Mouse (Mus musculus) forebrain, embryonic 14.5 days (tissue): ENCODE measurements around the gene Osm. TPM values are rescaled to one million over a fixed set of nuclear protein-coding genes. Genes with fewer than 3 reads are reported as not detected.

ENCODE experiments used
- ATAC-seq: fragments of 200-750 bp; cut with Nextera tagmentation; 2 replicates; pipeline ENCODE4 v1.8.0; 2017; ENCODE audit warnings: mild to moderate bottlenecking, moderate library complexity
- DNase-seq: peaks from one replicate; pipeline ENCODE4 v3.0.0-alpha.2; 2015; ENCODE audit warnings: low spot score
- H3K27ac ChIP-seq: fragments of 300-500 bp; sonication (generic); 2 replicates; pipeline ENCODE4 v1.5.1; 2014; ENCODE audit warnings: low read depth, mild to moderate bottlenecking, control low read depth, low read length, moderate library complexity
- H3K27me3 ChIP-seq: fragments of 300-500 bp; sonication (generic); replicated peaks from 2 replicates; pipeline ENCODE4 v1.6.1; 2014; ENCODE audit warnings: low read length, control low read depth, mixed read lengths; ENCODE audit not compliant: control insufficient read depth, insufficient read depth
- H3K36me3 ChIP-seq: fragments of 300-500 bp; sonication (generic); 2 replicates; pipeline ENCODE4 v1.6.1; 2014; ENCODE audit warnings: low read length, control low read depth; ENCODE audit not compliant: control insufficient read depth, insufficient read depth
- H3K4me1 ChIP-seq: fragments of 300-500 bp; sonication (generic); 2 replicates; pipeline ENCODE4 v1.6.1; 2014; ENCODE audit warnings: antibody characterized with exemption, low read length, control low read depth; ENCODE audit not compliant: control insufficient read depth, insufficient read depth
- H3K4me2 ChIP-seq: fragments of 300-500 bp; sonication (generic); 2 replicates; pipeline ENCODE4 v1.6.1; 2014; ENCODE audit warnings: mild to moderate bottlenecking, control low read depth, low read length
- H3K4me3 ChIP-seq: fragments of 300-500 bp; sonication (generic); 2 replicates; pipeline ENCODE4 v1.5.1; 2014; ENCODE audit warnings: low read depth, low read length, control low read depth
- H3K9ac ChIP-seq: fragments of 300-500 bp; sonication (generic); 2 replicates; pipeline ENCODE4 v1.6.1; 2014; ENCODE audit warnings: mild to moderate bottlenecking, low read length, control low read depth, moderate library complexity
- H3K9me3 ChIP-seq: fragments of 300-500 bp; sonication (generic); replicated peaks from 2 replicates; pipeline ENCODE4 v1.6.1; 2016; ENCODE audit warnings: low read length, control low read depth, mixed read lengths; ENCODE audit not compliant: control insufficient read depth
- WGBS: fragments of 180-500 bp; shearing (Covaris S2); extraction: QIAGEN DNeasy Blood & Tissue Kit; methylation state at CpG from one replicate; pipeline ENCODE4 v1.1.7; 2014; 5-methylcytosine and 5-hydroxymethylcytosine counted together
- polyA plus RNA-seq: library from polyadenylated mRNA; unstranded; fragments of >200 nt; fragmentation: Nextera tagmentation; extraction: Ambion mirVana; gene quantifications from 2 replicates; pipeline ENCODE4 v1.2.1, GENCODE M21; 2014

Gene Osm
- polyA plus RNA-seq, 1 experiment from 2014 or later, result 0.14 TPM

DNA sequence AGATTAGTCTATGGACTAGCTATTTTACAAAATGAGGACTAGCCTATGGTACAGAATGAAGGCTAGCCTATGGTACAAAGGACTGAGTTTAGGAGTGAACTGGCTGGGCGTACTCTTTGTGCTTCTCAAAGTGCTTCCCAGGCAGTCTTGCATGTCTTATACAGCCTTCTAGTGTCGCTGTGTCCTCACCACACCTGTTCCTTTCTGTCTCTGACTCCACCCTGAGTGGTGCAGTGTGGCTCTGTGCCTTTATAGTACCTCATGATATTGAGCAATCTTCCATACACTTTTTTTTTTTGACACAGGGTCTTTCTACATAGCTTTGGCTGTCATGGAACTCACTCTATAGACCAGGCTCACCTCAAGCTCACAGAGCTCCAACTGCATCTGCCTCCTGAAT lies 4.8 kb upstream of the Osm start:
- no peak for ATAC-seq
- 85% methylated on average over 2 of the region's 2 CpGs for WGBS
- Histone ChIP-seq H3K4me2 (no peak overlapping the region), H3K9me3 (no peaks in the 10 kb centered on the region), H3K4me1 (no peaks in the 10 kb centered on the region), H3K27ac (no peak overlapping the region), H3K36me3 (no peaks in the 10 kb centered on the region), H3K4me3 (no peak overlapping the region), H3K27me3 (no peaks in the 10 kb centered on the region), H3K9ac (no peak overlapping the region)
- DNase-seq, result no peak

DNA sequence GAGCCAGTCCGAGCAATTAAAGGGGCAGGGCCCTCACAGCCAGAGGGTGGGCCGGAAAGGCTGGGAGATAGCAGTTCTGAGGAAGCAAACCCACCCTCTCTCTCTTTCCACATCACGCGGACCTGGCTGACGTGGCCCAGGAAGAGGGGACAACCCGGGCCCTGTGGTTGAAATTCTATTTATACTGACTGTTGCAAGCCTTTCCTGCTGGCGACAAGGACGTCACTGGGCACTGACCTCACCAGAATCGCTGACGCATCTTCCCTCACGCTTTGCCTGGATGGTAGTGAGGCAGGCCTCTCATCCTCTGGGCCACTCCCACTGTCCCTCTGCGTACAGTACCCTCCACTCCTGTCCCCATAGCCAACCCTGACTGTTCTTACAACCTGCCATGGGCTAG lies 3.6 kb upstream of the Osm start:
- DNase-seq (no peak), ATAC-seq (no peak)
- H3K4me2 ChIP-seq, result no peak overlapping the region
- H3K9me3 ChIP-seq, result no peaks in the 10 kb centered on the region
- no peak overlapping the region for H3K27ac ChIP-seq
- WGBS, result 73% methylated on average over 12 of the region's 12 CpGs
- H3K36me3 ChIP-seq, result no peaks in the 10 kb centered on the region
- H3K27me3 ChIP-seq, result no peaks in the 10 kb centered on the region
- no peak overlapping the region for H3K9ac ChIP-seq
- no peaks in the 10 kb centered on the region for H3K4me1 ChIP-seq
- no peak overlapping the region for H3K4me3 ChIP-seq

DNA sequence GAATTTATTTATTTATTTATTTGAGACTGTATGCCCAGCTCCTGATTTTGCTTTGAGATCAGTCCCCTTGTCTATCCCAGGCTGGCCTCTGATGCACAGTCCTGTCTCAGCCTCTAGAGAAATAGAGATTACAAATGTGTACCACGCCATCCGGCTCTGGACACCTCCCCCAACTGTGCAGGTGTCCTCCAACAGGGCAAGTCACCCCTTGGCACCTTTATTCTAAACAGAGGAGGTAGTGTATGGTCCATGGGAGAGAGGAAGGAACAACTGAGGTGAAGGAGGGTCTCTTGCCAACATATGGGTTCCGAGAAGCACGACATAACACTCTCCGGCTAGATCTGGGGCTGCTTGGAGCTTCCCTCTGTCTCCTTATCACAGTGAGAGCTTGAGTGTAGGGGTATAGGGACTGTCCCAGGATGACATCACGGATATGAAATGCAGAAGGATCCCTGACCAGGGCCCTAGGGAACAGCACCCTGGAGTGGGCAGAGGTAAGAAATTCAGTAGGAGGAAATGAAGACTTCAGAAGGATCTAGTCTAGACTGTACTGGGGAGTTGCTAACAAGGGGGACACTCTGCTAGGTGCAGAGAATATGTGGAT lies 1.1 kb upstream of the Osm start:
- no peak overlapping the region for H3K4me3 ChIP-seq
- DNase-seq, result no peak
- no peaks in the 10 kb centered on the region for H3K27me3 ChIP-seq
- H3K9me3 ChIP-seq, result no peaks in the 10 kb centered on the region
- H3K36me3 ChIP-seq, result no peaks in the 10 kb centered on the region
- WGBS, result 88% methylated on average over 6 of the region's 6 CpGs
- H3K4me1 ChIP-seq, result no peaks in the 10 kb centered on the region
- no peak overlapping the region for H3K27ac ChIP-seq
- H3K4me2 ChIP-seq, result no peak overlapping the region
- ATAC-seq, result no peak
- no peak overlapping the region for H3K9ac ChIP-seq

DNA sequence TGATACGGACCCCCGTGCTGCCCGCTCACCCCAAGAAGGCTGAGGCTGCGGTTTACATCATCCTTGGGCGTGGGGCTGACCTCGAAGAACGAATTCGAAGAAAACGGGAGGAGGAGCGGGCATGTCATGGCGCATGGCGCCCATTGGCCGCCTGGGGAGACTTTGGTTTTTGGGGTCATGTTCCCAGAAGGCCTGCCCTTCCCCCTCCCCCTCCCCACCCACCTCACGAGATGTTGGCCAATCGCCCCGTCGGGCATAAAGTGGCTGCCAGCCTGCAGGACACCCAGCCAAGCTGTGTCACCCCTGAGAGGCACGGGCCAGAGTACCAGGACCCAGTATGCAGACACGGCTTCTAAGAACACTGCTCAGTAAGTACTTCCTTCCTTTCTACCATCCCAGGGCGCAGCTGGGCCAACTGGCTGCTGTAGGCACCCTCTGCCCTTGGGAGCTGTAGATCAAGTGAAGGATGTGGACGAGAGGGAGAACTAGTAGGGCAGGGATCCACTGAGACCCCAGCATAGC lies 387 bp downstream of the Osm start:
- Histone ChIP-seq H3K4me2 (no peak overlapping the region), H3K36me3 (no peaks in the 10 kb centered on the region), H3K27ac (no peak overlapping the region), H3K9ac (no peak overlapping the region), H3K4me1 (no peaks in the 10 kb centered on the region), H3K27me3 (no peaks in the 10 kb centered on the region), H3K4me3 (no peak overlapping the region), H3K9me3 (no peaks in the 10 kb centered on the region)
- DNase-seq (no peak), ATAC-seq (no peak)
- 90% methylated on average over 21 of the region's 21 CpGs for WGBS

DNA sequence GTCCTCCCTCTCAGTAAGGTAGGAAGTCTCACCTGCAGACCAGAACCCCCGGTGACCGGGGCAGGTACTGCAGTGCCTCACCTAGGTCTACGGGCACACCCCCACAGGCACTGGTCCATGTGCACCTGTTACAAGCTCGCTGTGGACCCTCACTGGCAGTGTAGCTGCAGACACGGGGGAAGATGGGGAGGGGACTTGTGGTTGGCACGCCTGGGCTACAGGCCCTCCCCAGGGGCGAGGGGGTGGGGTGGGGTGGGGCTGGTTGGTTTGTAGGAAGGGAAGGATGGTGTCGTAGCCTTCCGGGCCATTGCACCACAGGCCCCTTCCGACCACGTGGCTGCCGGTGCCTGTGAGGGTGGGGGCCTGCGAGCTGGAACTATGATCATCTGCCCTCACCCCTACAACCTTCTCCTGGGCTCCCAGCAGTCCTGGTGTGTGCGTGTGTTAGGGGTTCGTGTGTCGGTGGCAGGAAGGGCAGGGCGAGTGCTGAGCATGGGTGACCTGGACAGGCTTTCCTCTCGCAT lies 1.2 kb downstream of the Osm start:
- H3K4me2 ChIP-seq, result no peak overlapping the region
- H3K9ac ChIP-seq, result no peak overlapping the region
- H3K4me1 ChIP-seq, result no peaks in the 10 kb centered on the region
- H3K36me3 ChIP-seq, result no peaks in the 10 kb centered on the region
- no peak overlapping the region for H3K4me3 ChIP-seq
- DNase-seq (no peak), ATAC-seq (no peak)
- H3K9me3 ChIP-seq, result no peaks in the 10 kb centered on the region
- WGBS, result 84% methylated on average over 18 of the region's 18 CpGs
- no peaks in the 10 kb centered on the region for H3K27me3 ChIP-seq
- H3K27ac ChIP-seq, result no peak overlapping the region

DNA sequence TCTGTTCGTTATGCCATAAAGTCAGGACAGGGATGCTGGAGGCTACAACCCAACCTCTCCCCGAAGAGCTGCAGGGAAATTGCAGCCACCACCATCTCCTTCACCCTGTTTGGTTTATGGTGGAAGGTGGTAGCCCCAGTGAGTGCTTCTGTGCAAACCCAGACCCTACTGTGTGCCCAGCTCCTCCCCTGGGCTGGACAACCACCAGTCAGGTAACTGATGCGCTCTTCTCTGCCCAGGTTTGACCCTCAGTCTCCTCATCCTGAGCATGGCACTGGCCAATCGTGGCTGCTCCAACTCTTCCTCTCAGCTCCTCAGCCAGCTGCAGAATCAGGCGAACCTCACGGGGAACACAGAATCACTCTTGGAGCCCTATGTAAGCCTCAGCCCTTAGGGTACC lies 1.9 kb downstream of the Osm start:
- 88% methylated on average over 6 of the region's 6 CpGs for WGBS
- Histone ChIP-seq H3K4me3 (no peak overlapping the region), H3K27me3 (no peaks in the 10 kb centered on the region), H3K27ac (no peak overlapping the region), H3K4me1 (no peaks in the 10 kb centered on the region), H3K9me3 (no peaks in the 10 kb centered on the region), H3K4me2 (no peak overlapping the region), H3K36me3 (no peaks in the 10 kb centered on the region), H3K9ac (no peak overlapping the region)
- ATAC-seq (no peak), DNase-seq (no peak)

DNA sequence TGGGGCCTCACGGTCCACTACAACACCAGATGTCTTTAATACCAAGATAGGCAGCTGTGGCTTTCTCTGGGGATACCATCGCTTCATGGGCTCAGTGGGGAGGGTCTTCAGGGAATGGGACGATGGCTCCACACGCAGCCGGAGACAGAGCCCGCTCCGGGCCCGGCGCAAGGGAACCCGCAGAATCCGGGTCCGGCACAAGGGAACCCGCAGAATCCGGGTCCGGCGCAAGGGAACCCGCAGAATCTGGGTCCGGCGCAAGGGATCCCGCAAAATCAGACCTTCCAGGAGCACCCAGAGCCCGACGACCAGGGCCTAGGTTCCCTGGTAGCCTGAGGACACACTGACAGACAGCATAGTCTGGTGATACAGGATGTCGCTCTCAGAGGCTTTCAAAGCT lies 3.5 kb downstream of the Osm start:
- ATAC-seq (no peak), DNase-seq (no peak)
- no peak overlapping the region for H3K4me2 ChIP-seq
- H3K9me3 ChIP-seq, result no peaks in the 10 kb centered on the region
- no peak overlapping the region for H3K9ac ChIP-seq
- H3K4me1 ChIP-seq, result no peaks in the 10 kb centered on the region
- H3K27ac ChIP-seq, result no peak overlapping the region
- no peak overlapping the region for H3K4me3 ChIP-seq
- WGBS, result 95% methylated on average over 23 of the region's 23 CpGs
- no peaks in the 10 kb centered on the region for H3K27me3 ChIP-seq
- H3K36me3 ChIP-seq, result no peaks in the 10 kb centered on the region

DNA sequence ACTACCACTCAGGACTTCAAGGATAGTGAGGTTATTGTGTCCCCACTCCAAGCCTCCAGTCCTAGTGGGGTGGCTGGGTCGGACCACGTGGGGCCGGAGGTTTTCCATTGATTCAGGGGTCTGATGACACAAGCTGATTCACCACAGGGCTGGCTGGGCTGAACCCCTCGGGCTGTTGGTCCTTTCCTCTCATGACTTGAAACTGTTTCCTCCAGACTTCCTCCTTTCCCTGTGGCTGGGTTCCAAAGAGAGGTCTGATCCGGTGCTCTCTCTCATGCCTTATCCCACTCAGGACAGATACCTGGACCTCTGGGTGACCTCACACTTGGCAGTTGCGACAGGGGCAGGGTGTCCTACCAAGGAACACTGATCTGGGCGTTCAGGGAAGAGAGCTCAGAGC lies 3.9 kb downstream of the Osm start:
- ATAC-seq, result no peak
- Histone ChIP-seq H3K36me3 (no peaks in the 10 kb centered on the region), H3K27me3 (no peaks in the 10 kb centered on the region), H3K27ac (no peak overlapping the region), H3K9me3 (no peaks in the 10 kb centered on the region), H3K4me1 (no peaks in the 10 kb centered on the region), H3K9ac (no peak overlapping the region), H3K4me2 (no peak overlapping the region), H3K4me3 (no peak overlapping the region)
- WGBS, result 82% methylated on average over 7 of the region's 7 CpGs
- no peak for DNase-seq

DNA sequence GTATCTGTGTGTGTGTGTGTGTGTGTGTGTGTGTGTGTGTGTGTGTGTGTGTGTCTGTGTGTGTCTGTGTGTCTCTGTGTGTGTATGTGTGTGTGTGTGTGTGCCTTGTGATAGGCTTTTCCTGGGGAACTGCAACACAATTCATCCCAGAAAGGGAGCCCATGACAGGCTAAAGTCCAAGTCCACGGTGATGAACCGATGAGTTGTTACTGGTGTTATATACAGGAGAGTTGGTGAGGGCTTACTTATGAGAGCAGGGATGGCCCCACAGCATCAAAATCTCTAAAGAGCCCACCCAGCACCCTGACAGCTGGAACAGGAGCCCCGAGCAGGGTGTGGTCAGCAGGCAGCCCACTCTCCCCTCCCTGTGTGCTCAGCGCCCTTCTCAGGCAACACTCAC lies 5.0 kb downstream of the Osm start:
- Histone ChIP-seq H3K27ac (no peak overlapping the region), H3K9ac (no peak overlapping the region), H3K9me3 (no peaks in the 10 kb centered on the region), H3K4me3 (no peak overlapping the region), H3K4me1 (no peaks in the 10 kb centered on the region), H3K36me3 (no peaks in the 10 kb centered on the region), H3K4me2 (no peak overlapping the region), H3K27me3 (no peaks in the 10 kb centered on the region)
- DNase-seq (no peak), ATAC-seq (no peak)
- 75% methylated on average over 3 of the region's 4 CpGs for WGBS
